Mouse (Mus musculus) G1E (cell line): ENCODE measurements around the gene Nckap1l. TPM values are rescaled to one million over a fixed set of nuclear protein-coding genes. Genes with fewer than 3 reads are reported as not detected.
"Not testable (repeated sequence)": the region's sequence is repeated elsewhere in the genome, so short reads cannot be mapped to it uniquely, and the experiment has no call there.

Experiments used
- ATAC-seq: 2 replicates; pipeline ENCODE4 v1.8.0; 2016; ENCODE audit warnings: mild to moderate bottlenecking; ENCODE audit not compliant: insufficient number of reproducible peaks, poor library complexity, low FRiP score, severe bottlenecking; ENCODE audit errors: extremely low read depth
- DNase-seq: peaks from one replicate; pipeline ENCODE4 v3.0.0; 2012; ENCODE audit warnings: low spot score
- H3K27me3 ChIP-seq: 2 replicates; pipeline ENCODE4 v1.6.1; 2012; ENCODE audit warnings: mild to moderate bottlenecking, low read length, inconsistent platforms; ENCODE audit not compliant: insufficient read depth
- H3K36me3 ChIP-seq: replicated peaks from 2 replicates; pipeline ENCODE3; 2012; ENCODE audit warnings: mild to moderate bottlenecking, inconsistent platforms
- H3K4me1 ChIP-seq: 2 replicates; pipeline ENCODE4 v1.6.1; 2012; ENCODE audit warnings: low read depth, low read length, inconsistent platforms, mixed read lengths; ENCODE audit not compliant: insufficient read depth
- H3K4me3 ChIP-seq: 2 replicates; pipeline ENCODE4 v1.5.1; 2012; ENCODE audit warnings: low read depth, mild to moderate bottlenecking, inconsistent platforms, low read length, moderate library complexity, mixed read lengths
- H3K9me3 ChIP-seq: replicated peaks from 2 replicates; pipeline ENCODE4 v1.6.1; 2012; ENCODE audit warnings: inconsistent platforms
- CTCF ChIP-seq: IDR thresholded peaks from 2 replicates; pipeline ENCODE4 v1.5.1; 2012; ENCODE audit warnings: low read depth, low read length, inconsistent platforms, mixed read lengths
- GATA1 ChIP-seq: IDR thresholded peaks from 2 replicates; pipeline ENCODE4 v1.6.1; 2012; ENCODE audit warnings: borderline replicate concordance, low read length, inconsistent platforms, mixed read lengths
- GATA2 ChIP-seq: IDR thresholded peaks from 2 replicates; pipeline ENCODE4 v1.6.1; 2012; ENCODE audit warnings: low read depth, low read length, inconsistent platforms, borderline replicate concordance
- POLR2AphosphoS5 ChIP-seq: IDR thresholded peaks from 2 replicates; pipeline ENCODE4 v1.6.1; 2012; ENCODE audit warnings: low read depth, low read length, inconsistent platforms; ENCODE audit not compliant: insufficient replicate concordance
- TAL1 ChIP-seq: conservative IDR thresholded peaks from 2 replicates; pipeline ENCODE4 v1.6.1; 2012; ENCODE audit warnings: low read depth, low read length, inconsistent platforms, mixed read lengths
- polyA plus RNA-seq: library from polyadenylated mRNA; stranded (reverse); fragments of >175 nt; gene quantifications from 2 replicates; pipeline ENCODE4 v1.2.3, GENCODE M21; 2012
- total RNA-seq, 2 experiments: library from RNA; stranded (forward) in 1 of 2; stranded (reverse) in 1 of 2; fragments of 200-1000 nt in 1 of 2; fragments of >200 nt in 1 of 2; fragmentation: Nextera tagmentation in 1 of 2; gene quantifications; 2 replicates each; pipeline ENCODE4 v1.2.3; 2014 to 2017

Gene Nckap1l
- total RNA-seq (2014; fragmentation: Nextera tagmentation), result 11.6 and 12.6 TPM in 2 replicates
- total RNA-seq (2017), result 21.1 and 21.5 TPM in 2 replicates
- polyA plus RNA-seq, result 1.8 and 3.9 TPM in 2 replicates

DNA sequence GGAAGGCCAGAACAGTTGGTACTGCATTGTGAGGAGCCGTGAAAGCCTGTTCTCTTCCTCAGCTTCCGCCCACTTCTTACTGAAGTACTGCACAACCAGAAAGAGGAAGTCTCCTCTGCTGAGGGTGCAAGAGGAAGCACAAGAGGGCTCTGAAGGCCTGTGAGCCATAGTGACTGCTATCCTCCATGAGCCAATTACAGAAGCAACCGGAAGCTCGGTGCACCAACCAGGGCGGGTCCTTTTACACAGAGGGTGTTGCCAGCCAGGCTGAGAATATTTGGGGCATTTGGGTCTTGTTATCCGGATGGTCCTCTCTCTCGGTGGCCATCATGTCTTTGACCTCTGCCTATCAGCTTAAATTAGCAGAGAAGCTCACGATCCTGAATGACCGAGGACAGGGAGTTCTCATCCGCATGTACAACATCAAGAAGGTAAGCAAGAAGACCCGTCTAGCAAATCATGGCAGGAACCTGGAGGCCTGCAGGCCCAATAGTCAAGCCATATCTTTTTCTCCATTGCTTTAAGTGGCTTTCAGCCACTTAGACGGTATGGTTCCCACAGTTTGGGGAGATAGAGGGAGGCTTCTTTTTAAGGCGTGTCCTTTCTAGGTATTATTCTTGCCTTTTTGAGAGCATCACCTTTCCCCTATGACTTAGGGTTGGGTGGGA lies at the start of gene Nckap1l:
Nckap1l (plus strand) TSS at position 244 of the 668 bp plus-strand sequence.
- peak; percentile 91 for ATAC-seq
- DNase-seq, result peak; percentile 64

GRCm38 (mm10) chr15:103405586-103405985 lies 48.0 kb upstream of the Nckap1l start:
- not testable (repeated sequence) for H3K4me1 ChIP-seq, H3K9me3 ChIP-seq, H3K4me3 ChIP-seq, DNase-seq, ATAC-seq, H3K36me3 ChIP-seq
- H3K27me3 ChIP-seq, result peaks cover 20% of the 10 kb centered on the region; the same call in 1 of the 2 replicates

More for the DNA sequence above, at the start of gene Nckap1l:
- Histone ChIP-seq H3K36me3 (peaks cover 6% of the 10 kb centered on the region), H3K4me3 (peak within 1 kb of the TSS; percentile 60), H3K4me1 (peaks cover 8% of the 10 kb centered on the region), H3K27me3 (peaks cover 3% of the 10 kb centered on the region; the same call in 1 of the 2 replicates), H3K9me3 (no peaks in the 10 kb centered on the region)
- no peak for TF ChIP-seq CTCF
- no peak for TF ChIP-seq TAL1
- no peak for TF ChIP-seq GATA1
- TF ChIP-seq POLR2AphosphoS5, result no peak

DNA sequence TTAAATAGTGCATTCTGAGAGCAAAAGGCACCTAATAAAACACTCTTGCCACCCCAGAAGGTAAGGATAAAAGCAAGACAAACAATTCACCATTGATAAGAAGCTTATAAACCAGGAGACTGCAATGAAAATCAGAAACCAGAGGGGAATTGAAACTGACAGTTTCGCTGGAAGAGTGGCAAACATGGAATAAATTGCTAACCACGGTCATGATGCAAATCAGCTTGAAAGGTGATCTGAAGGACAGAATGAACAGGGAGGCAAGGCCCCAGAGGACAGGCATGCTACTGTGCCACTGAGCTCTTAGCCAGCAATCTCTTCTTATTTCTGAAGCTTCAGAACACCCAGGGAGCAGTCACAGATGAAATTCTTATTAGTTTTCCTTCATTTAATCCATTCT lies 26.6 kb upstream of the Nckap1l start:
- DNase-seq (no peak), ATAC-seq (no peak)
- no peak overlapping the region for H3K4me3 ChIP-seq
- no peaks in the 10 kb centered on the region for H3K36me3 ChIP-seq
- no peak for TF ChIP-seq GATA1
- TF ChIP-seq POLR2AphosphoS5, result no peak
- no peak for TF ChIP-seq GATA2
- TF ChIP-seq CTCF, result no peak
- TF ChIP-seq TAL1, result no peak
- H3K27me3 ChIP-seq, result peaks cover 8% of the 10 kb centered on the region
- H3K4me1 ChIP-seq, result peaks cover 5% of the 10 kb centered on the region; the same call in 1 of the 2 replicates
- H3K9me3 ChIP-seq, result no peaks in the 10 kb centered on the region

DNA sequence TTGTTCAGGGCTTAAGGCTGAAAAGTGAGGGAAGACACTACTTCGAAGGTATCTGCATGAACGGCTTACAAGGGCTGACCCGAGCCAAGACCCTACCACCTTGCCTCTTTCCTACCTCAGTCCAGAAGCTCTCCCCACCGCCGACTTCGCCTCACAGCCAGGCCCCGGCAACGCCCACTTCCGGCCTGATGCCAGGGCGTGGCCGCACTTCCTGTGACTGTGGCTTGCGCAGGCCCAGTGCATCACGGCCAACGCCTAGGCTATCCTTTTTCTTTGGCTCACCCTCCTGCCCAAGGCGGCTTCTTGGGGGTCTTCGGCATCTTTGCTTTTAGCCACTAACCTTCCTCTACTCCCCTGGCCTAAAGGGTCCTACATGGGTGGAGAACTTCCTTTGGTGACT lies 23.4 kb upstream of the Nckap1l start, which contains the start of gene Gtsf1:
Gtsf1 (minus strand) TSS at position 230 of the 400 bp plus-strand sequence.
- H3K27me3 ChIP-seq, result peaks cover 13% of the 10 kb centered on the region
- DNase-seq, result no peak
- H3K36me3 ChIP-seq, result no peaks in the 10 kb centered on the region
- ATAC-seq, result no peak
- H3K4me1 ChIP-seq, result peaks cover 5% of the 10 kb centered on the region; the same call in 1 of the 2 replicates
- TF ChIP-seq GATA2, result no peak
- TF ChIP-seq GATA1, result no peak
- no peak for TF ChIP-seq CTCF
- no peak for TF ChIP-seq POLR2AphosphoS5
- no peak for TF ChIP-seq TAL1
- no peak within 1 kb of the TSS for H3K4me3 ChIP-seq
- H3K9me3 ChIP-seq, result no peaks in the 10 kb centered on the region

DNA sequence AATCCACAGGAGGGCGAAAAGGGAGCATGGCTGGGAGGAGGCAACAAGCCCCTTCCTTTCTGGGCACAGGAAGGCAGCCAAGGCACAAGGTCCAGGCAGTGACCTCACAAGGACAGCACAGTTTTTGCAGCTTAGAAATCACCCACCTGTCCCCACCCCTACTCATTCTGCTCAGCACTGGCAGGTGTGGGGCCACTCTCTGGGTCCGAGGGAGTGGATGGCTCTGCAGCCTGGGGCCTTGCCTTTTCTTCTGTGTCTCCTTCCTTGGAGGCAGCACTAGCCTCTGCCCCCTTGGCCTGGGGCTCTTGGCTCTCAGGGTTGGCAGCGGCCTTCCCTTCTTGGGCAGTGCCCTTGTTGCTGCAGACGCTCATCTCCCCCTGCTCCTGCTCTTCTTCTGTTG lies 7.6 kb upstream of the Nckap1l start:
- H3K27me3 ChIP-seq, H3K9me3 ChIP-seq, ATAC-seq, H3K4me3 ChIP-seq, DNase-seq, H3K36me3 ChIP-seq, H3K4me1 ChIP-seq: not testable (repeated sequence)

GRCm38 (mm10) chr15:103448369-103448768 lies 5.2 kb upstream of the Nckap1l start, which contains the start of gene Gtsf2:
Gene Gtsf2, minus strand, starts transcription at chr15:103448469.
- Histone ChIP-seq H3K9me3 (no peaks in the 10 kb centered on the region), H3K4me1 (peaks cover 2% of the 10 kb centered on the region; the same call in 1 of the 2 replicates), H3K36me3 (no peaks in the 10 kb centered on the region), H3K4me3 (no peak within 1 kb of the TSS), H3K27me3 (peaks cover 4% of the 10 kb centered on the region)
- TF ChIP-seq POLR2AphosphoS5 (no peak), CTCF (no peak), GATA2 (no peak), TAL1 (no peak), GATA1 (no peak)
- no peak for DNase-seq
- ATAC-seq, result no peak

DNA sequence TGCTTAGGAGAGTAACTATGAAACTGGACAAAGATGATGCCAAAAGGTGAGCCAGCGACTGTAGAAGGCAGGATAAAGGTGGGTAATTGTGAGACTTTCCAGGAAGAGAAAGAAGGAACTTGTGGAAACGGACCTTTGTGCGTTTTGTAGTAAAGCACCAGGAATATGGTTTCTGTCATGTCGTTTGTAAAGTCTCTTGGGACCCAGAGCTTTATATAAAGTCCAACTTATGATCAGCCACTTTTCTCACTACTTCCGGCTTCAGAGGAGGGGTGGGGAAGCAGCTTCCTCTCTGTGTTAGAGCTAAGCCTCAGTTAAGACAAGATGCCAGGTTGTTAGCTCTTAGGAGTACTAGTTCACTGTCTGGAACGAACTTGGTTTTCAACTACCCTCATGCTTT lies 855 bp downstream of the Nckap1l start:
- H3K27me3 ChIP-seq, result peaks cover 3% of the 10 kb centered on the region; the same call in 1 of the 2 replicates
- no peaks in the 10 kb centered on the region for H3K9me3 ChIP-seq
- DNase-seq (no peak), ATAC-seq (no peak)
- H3K4me3 ChIP-seq, result peak overlapping the region; percentile 60
- peaks cover 6% of the 10 kb centered on the region for H3K36me3 ChIP-seq
- TF ChIP-seq GATA1 (no peak), POLR2AphosphoS5 (no peak)
- H3K4me1 ChIP-seq, result peaks cover 8% of the 10 kb centered on the region
